8 mouse cellular contexts compared by ENCODE assay signal in the genomic region with DNA sequence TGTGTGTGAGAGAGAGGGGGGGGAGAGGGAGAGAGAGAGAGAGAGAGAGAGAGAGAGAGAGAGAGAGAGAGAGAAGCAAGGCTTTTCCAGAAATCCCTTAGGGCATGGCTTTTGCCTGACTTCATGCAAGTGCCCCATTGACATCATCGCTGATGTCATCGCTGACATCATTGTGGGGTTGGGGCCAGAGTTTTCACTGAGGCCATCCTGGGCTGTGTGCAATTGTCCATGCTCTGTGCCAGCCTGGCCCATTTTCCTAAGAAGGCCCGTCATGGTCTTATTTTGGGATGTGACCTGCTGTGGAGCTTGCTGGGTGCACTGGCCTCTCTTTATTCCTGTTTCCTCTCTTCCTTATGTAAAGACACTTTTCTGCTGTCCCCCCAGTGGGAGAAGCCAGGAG.
"Had no signal": no experiment of that assay in that cellular context is flagged by ENCODE, and none has a peak within 500 bp of the region (broad histone marks: within the 10 kb centered on the region; RNA-seq: fewer than 3 reads in every experiment).

No protein-coding gene starts in this region.

- DNase-seq: kidney, postnatal 36 days; liver; liver, embryonic 13.5 days; liver, postnatal 0 days; lung, postnatal 14 days; spleen, adult 18-20 months; thymus, adult 18-20 months; thymus, postnatal 14 days had no signal
